Mouse (Mus musculus) spleen, embryonic (tissue): Measurements from ENCODE around the gene Idh2.

Experiments used
- CTCF ChIA-PET: fragments of 350-600 bp; sonication (Branson Sonifier 250); formaldehyde crosslinking; loops from one replicate; lab custom pipeline; 2022; lab: Charles Lee

Idh2 gene

GRCm38 (mm10) chr7:80063902-80064736, 51.1 kb downstream of the Idh2 start:
- CTCF ChIA-PET = no interaction called here

- CTCF ChIA-PET = no interaction called here
Observed at GRCm38 (mm10) chr7:80063244-80063643, 51.9 kb downstream of the Idh2 start.

DNA sequence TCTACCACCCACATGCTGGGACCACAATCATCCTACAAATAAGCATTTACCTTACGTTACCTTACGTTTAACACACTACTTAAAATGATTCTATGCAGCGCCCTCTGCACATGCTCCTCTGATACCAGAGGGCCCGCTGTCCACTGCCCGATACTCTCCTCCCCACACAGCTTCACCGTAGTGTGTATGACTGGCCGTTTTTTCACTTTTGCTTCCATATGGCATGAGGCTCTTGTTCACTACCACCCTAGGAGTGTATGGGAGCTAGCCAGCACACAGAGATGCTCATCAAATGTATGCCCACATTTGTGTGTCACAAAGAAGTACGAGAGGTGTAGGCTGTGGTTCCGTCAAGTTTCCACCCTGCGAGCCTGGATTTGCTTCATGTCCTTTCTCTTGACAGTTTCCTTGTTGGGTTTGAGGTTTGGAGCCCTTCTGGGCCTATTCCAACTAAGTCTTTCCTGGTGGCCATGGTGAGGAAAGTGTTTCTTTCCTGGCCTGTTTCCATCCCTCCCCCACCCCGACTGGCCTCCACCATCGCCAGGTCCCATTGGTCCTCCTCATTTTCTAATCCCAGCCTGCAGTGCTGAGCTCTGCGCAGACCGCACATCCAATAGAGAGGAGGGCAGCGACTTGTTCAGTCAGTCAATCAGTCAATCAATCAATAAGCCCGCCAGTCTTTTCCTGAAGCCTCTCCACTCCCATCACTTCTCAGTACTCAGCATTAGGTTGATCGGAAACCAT, 52.9 kb downstream of the Idh2 start:
- CTCF ChIA-PET = no interaction called here

GRCm38 (mm10) chr7:80060012-80060778, 55.0 kb downstream of the Idh2 start:
- CTCF ChIA-PET = interaction anchor here (0.6 kb wide), 1 partner anchor 262 kb away, joined by 3 read pairs; no protein-coding TSS in a partner anchor

- CTCF ChIA-PET = interaction anchor here (0.6 kb wide), 2 partner anchors 19 to 214 kb away, joined by 4 read pairs; no protein-coding TSS in a partner anchor
Observed at GRCm38 (mm10) chr7:80059064-80059838, 55.9 kb downstream of the Idh2 start.

- CTCF ChIA-PET = no interaction called here
Observed at GRCm38 (mm10) chr7:80058405-80059063, 56.7 kb downstream of the Idh2 start.

DNA sequence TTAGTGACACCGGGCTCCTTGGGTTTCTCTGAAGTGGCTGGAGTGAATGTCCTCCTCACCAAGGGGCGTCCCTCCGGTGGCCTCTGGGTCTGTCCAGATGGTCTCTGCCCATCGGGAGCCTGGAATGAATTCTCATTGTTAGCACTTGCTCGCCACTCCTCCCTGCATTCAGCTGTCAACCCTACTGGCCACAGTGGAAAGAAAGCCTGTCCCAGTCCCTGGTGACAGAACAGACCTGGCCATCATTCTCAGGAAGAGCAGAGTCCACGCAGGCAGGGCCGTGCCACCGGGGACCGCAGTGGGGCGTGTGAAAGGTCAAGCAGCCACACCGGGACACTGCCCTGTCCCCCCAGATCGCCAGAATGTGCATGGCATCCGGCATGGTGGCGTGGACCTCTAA, 57.4 kb downstream of the Idh2 start:
- CTCF ChIA-PET = no interaction called here

DNA sequence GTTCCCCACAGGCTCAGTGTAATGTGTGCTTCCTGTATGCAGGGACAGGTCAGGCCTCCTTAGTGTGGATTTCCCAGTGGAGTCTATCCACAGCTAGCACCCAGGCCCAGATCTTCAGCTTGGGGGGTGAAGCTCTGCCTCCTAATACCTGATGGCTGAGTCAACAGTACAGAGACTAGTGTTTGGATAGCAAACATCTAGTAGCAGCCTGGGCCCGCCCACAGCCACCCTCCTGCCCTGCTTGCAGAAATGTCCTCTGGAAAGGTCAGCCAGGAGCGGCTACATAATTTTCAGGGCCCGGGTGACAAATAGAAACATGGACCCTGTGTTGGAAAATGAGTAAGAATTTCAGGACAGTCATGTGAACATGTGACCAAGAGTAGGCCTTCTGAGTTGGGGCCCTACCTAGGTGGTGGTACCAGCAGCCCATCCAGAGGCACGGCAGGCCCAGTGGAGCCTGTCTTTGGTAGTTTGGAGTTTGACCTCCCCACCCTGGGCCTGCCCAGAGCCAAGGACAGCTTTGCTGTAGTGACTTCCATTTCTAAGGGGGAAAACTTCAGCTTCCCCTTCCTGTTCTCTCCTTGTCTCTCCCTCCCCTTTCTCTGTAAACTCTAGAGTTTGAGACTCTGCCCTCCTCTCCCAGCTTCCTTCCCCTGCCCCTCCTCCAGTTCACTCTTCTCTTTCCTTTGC, 58.0 kb downstream of the Idh2 start:
- CTCF ChIA-PET = no interaction called here

DNA sequence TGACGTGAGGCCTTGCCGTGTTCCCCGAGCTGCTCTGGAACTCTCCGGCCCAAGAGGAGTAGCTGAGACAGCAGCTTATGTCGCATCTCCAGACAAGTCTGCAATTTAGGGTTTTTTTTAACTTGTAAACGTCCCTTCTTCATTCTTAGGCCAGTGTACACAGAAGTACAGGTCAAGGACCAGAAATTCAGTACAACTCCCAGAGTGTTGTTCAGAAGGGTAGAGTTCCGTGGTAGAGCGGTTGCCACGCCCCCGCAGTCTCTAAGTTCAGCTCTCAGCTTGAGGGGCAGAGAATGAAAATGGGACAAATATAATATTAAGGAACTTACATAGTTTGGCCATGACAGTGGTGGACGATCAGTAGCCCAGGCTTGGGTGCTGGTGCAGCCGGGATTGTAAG, 59.4 kb downstream of the Idh2 start:
- CTCF ChIA-PET = no interaction called here

- CTCF ChIA-PET = interaction anchor here (0.7 kb wide), 1 partner anchor 502 kb away, joined by 21 read pairs; no protein-coding TSS in a partner anchor
Observed at GRCm38 (mm10) chr7:80053147-80053546, 62.0 kb downstream of the Idh2 start.

DNA sequence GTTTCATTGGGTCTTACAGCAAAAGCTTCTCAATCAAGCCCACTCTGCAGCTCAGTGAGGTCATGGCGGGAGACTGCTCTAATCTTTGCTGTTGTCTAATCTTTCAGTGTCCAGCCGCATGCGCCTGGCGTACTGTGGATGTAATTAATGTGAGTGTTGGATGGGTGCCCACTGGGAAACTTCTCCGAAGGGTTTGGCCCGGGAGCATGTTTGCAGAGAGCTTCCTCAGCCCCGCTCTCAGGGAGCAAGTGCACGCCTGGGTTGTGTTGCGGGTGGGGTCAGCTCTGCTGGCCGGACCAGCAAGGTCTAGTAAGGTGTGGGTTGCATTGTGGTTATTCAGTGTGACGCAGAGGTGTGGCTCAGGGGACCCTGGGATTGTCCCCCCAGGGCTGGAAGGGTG, 62.9 kb downstream of the Idh2 start:
- CTCF ChIA-PET = interaction anchor here (1.0 kb wide), 1 partner anchor 9 kb away, joined by 5 read pairs; no protein-coding TSS in a partner anchor

GRCm38 (mm10) chr7:80051835-80052234, 63.4 kb downstream of the Idh2 start:
- CTCF ChIA-PET = interaction anchor here (1.0 kb wide), 1 partner anchor 8 kb away, joined by 5 read pairs; no protein-coding TSS in a partner anchor

- CTCF ChIA-PET = interaction anchor here (0.7 kb wide), 1 partner anchor 31 kb away, joined by 3 read pairs; no protein-coding TSS in a partner anchor
Observed at GRCm38 (mm10) chr7:80050382-80050781, 64.8 kb downstream of the Idh2 start.

DNA sequence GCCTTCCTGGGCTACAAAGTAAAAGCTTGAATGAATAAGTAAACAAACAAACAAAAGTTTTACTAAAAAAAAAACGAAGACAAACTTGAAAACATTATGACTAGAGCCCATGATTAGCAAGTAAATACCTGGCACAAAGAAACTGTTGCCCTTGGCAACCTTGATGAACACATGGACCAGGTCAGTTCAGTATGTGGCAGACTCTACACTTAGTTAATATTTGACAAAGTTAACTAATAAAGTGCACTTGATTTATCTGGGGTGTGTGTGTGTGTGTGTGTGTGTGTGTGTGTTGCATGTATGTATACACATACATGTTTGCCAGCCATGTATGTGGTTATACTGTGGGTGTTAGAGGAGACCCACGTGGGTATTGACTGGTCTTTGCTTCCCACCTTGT, 65.4 kb downstream of the Idh2 start:
- CTCF ChIA-PET = interaction anchor here (0.7 to 1.0 kb wide), 2 partner anchors 25 to 32 kb away, joined by 3 read pairs; no protein-coding TSS in a partner anchor

DNA sequence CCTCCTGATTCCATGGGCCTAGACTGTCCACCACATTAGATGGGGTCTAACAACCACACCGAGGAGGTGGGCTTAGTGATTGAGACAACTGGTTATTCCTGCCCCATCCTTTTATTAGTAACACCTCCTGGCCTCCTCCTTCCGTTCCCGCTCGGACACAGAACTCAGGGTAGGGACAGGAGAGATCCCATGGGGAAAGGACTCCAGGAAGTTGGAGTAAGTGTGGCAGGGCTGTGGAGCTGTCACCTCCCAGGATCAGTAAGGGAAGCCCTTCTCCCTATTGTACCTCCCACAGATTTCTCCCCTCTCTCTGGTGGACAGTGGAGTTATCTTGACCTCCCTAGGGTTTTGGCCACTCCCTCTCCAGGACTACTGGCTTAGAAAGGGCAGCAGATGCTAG, 68.2 kb downstream of the Idh2 start:
- CTCF ChIA-PET = interaction anchor here (0.6 kb wide), 1 partner anchor 772 kb away, joined by 6 read pairs; no protein-coding TSS in a partner anchor
